Mouse (Mus musculus): ENCODE measurements around the gene Cmip. TPM values are rescaled to one million over a fixed set of nuclear protein-coding genes. Genes with fewer than 3 reads are reported as not detected.

The Cmip gene
- polyA plus RNA-seq, 1 experiment from 2014 or later = 6.7 TPM

DNA sequence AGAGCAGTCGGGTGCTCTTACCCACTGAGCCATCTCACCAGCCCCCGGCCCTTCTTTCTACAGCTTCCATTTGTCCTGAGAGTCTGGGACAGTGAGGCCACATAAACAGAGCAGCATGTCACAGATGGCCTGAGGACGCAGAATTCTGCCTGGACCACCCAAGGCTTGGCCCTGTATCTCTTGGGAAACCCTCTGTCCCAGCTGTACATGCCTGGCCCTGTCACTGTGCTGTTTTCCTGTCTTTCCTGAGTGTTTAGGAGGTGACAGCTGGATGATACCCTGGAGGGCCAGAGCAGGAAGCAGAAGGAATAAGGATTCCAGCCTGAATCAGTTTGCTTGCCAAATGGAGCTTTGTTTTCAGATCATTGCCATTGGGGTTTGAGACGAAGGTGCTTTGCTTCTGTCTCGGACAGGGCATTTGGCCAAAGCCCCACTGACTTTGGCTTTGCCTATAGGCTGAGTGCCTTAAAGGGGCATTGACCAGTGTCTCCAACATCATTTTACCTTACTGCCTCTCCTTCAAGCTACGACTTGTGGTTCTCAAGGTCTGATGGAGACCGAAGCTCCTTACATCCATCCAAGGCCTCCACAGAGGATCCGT is 54.2 kb downstream of the Cmip start:
- H3K4me2 ChIP-seq = no peak overlapping the region
- H3K36me3 ChIP-seq = 0 out of 2 replicates have a peak, but pooled peaks cover 10% of the 10 kb centered on the region
- H3K27me3 ChIP-seq = no peaks in the 10 kb centered on the region
- 85% methylated on average over 8 of the region's 8 CpGs for whole genome bisulfite sequencing (ENCODE audit: insufficient replicate concordance)
- no peaks in the 10 kb centered on the region for H3K9me3 ChIP-seq (replicated peaks)
- DNase-seq (no peak), ATAC-seq (ENCODE audit: low read depth) (no peak)
- no peak overlapping the region for H3K9ac ChIP-seq
- no peak overlapping the region for H3K27ac ChIP-seq
- H3K4me3 ChIP-seq (replicated peaks) = no peak overlapping the region
- H3K4me1 ChIP-seq (replicated peaks) = peaks cover 62% of the 10 kb centered on the region

DNA sequence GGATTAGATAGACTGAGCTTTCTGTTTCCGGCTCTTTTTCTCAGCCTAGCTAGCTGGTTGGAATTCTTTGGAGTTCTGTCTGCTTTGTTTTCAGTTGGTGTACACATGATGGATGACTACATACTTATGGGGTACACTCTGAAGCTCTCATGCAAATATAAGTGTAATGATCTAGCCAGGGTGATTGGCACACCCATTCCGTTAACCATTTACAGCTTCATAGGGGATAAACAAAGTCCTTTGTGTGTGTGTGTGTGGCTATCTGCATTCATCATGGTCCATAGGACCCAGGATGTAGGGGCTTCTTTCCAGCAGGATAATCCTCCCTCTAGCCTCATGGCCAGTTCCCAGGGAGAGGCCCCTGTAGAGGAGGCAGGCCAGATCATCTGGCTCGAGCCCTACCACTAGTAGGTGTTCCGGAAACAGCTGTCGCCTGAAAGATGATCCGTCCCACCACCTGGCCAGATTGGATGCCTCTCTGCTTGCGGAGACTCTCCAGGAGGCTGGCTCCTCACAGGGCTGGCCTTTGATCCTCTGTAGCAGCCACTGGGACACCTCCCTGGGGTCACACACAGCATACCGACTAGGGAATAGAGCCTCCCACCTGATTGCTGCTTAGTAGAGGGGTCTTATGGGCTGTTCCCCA is 57.6 kb downstream of the Cmip start:
- H3K4me1 ChIP-seq (replicated peaks) = peaks cover 63% of the 10 kb centered on the region
- 0 out of 2 replicates have a peak overlapping the region, but pooled peaks have one; percentile 2 for H3K4me2 ChIP-seq
- no peak overlapping the region for H3K27ac ChIP-seq
- H3K9me3 ChIP-seq (replicated peaks) = no peaks in the 10 kb centered on the region
- H3K27me3 ChIP-seq = no peaks in the 10 kb centered on the region
- 69% methylated on average over 8 of the region's 8 CpGs for WGBS (ENCODE audit: insufficient replicate concordance)
- no peak overlapping the region for H3K4me3 ChIP-seq (replicated peaks)
- no peak overlapping the region for H3K9ac ChIP-seq
- DNase-seq = no peak
- 0 out of 2 replicates have a peak, but pooled peaks have one; percentile 28 for ATAC-seq (ENCODE audit: low read depth)
- H3K36me3 ChIP-seq = peaks cover 11% of the 10 kb centered on the region; the same call in 1 of the 2 replicates

DNA sequence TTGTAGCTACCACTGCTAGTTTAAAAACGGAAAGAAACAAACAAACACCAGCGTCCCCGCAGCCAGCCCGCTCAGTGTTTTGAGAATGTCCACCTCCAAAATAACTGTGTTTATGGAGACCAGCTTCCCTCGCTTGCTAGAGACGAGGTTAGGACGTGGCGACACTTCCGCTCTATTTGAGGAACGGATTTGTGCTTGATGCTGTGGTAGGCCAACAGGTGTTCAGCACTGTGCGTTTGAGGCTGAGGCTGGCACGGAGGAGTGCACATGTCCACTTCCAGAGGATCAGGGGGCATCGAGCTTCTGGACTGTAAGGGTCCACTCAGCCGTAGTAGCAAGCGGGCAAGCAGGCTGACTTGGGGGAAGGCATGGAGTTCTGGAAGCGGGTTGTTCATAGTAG is 58.9 kb downstream of the Cmip start:
- 86% methylated on average over 16 of the region's 16 CpGs for WGBS (ENCODE audit: insufficient replicate concordance)
- Histone ChIP-seq H3K4me2 (no peak overlapping the region), H3K27me3 (no peaks in the 10 kb centered on the region), H3K36me3 (peaks cover 17% of the 10 kb centered on the region; the same call in 1 of the 2 replicates), H3K9me3 (replicated peaks) (no peaks in the 10 kb centered on the region), H3K9ac (no peak overlapping the region), H3K4me3 (replicated peaks) (no peak overlapping the region), H3K4me1 (replicated peaks) (peaks cover 70% of the 10 kb centered on the region), H3K27ac (no peak overlapping the region)
- DNase-seq (no peak), ATAC-seq (ENCODE audit: low read depth) (no peak)

DNA sequence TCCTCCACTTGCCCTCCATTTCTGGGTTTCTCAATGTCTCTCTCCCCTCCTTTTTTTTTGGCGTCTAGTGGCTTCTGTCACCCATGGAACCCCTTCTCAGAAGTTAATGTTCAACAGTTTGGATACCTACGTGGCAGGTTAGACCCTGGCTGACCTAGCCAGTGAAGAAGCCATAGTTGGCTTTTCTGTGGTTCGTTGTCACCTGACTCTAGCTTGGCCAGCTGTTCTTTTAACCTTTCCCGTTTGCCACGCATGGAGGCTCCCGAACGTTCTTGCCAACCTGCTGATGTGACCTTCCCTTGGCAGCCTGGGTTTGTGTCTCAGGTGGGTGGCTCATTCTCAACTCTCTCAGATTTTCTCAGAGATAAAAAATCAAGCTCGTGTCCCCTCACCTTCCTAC is 60.6 kb downstream of the Cmip start:
- no peak overlapping the region for H3K9ac ChIP-seq
- H3K4me1 ChIP-seq (replicated peaks) = peaks cover 78% of the 10 kb centered on the region
- WGBS (ENCODE audit: insufficient replicate concordance) = 76% methylated on average over 8 of the region's 8 CpGs
- H3K9me3 ChIP-seq (replicated peaks) = no peaks in the 10 kb centered on the region
- H3K27me3 ChIP-seq = no peaks in the 10 kb centered on the region
- peak overlapping the region; percentile 53 for H3K27ac ChIP-seq
- no peak overlapping the region for H3K4me2 ChIP-seq
- DNase-seq (no peak), ATAC-seq (ENCODE audit: low read depth) (no peak)
- peaks cover 12% of the 10 kb centered on the region; the same call in 1 of the 2 replicates for H3K36me3 ChIP-seq
- no peak overlapping the region for H3K4me3 ChIP-seq (replicated peaks)

DNA sequence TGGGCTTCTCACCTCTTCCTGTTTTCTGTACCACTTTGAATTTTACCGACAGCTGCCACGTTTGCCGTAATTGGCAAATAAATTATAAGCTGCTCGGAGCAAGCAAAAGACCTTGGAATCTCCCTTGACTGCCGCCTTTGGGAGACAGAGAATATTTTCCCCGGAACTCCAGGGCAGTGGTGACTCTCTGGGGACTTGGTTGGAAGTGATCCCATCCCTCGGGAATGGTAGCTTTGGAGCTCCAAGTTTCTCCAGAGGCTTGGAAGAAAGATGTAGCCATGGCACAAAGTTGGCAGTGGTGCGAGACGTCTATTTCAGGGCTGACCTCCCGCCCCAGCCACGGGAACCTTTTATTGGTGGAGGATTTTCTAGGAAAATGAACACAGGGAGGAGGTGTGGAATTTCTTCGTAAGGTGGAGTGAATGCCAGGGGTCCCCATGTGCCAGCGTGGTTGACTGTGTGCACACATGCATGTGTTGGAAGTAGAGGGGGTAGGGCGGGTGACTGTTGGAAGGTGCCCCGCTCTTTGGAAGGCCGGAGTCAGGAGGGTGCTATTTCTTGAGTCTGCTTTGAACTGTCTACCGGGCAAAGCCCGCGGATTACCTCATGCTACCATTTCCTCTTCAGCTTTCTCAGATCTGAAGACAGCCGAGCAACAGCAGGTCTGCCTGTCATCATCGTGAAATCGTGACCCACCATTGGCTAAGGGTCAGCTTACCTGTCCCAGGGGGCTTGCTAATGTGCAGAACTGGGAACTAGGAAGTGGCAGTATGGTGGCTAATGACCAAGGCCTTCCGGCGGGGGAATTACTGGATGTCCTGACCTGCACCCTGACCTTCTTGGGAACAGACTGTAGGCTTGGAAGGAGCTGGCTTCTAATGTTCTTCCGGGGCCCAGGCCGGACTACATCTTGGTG is 62.3 kb downstream of the Cmip start:
- no peak for ATAC-seq (ENCODE audit: low read depth)
- Histone ChIP-seq H3K36me3 (peaks cover 12% of the 10 kb centered on the region; the same call in 1 of the 2 replicates), H3K27me3 (no peaks in the 10 kb centered on the region), H3K4me1 (replicated peaks) (peaks cover 90% of the 10 kb centered on the region), H3K27ac (no peak overlapping the region), H3K4me3 (replicated peaks) (no peak overlapping the region), H3K4me2 (no peak overlapping the region), H3K9me3 (replicated peaks) (no peaks in the 10 kb centered on the region), H3K9ac (no peak overlapping the region)
- WGBS (ENCODE audit: insufficient replicate concordance) = 87% methylated on average over 26 of the region's 26 CpGs
- no peak for DNase-seq

DNA sequence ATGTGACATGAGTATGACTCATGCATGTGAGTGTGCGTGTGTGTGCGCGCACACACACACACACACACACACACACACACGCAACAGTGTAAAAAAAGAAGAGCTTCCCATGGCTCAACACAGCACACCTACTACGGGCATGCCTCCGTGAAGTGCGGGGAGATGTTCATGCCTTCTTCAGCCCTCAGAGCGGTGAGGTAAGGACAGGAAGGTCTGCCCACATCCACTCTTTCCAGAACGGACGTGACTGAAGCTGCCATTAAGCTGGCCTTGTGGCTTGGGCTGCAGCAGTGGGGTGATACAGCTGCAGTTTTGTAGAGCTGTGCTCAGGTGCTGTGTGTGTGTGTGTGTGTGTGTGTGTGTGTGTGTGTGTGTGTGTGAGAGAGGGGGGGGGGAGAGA is 63.8 kb downstream of the Cmip start:
- peaks cover 88% of the 10 kb centered on the region for H3K4me1 ChIP-seq (replicated peaks)
- no peak for DNase-seq
- no peaks in the 10 kb centered on the region for H3K9me3 ChIP-seq (replicated peaks)
- no peaks in the 10 kb centered on the region for H3K27me3 ChIP-seq
- H3K4me3 ChIP-seq (replicated peaks) = no peak overlapping the region
- 85% methylated on average over 10 of the region's 10 CpGs for WGBS (ENCODE audit: insufficient replicate concordance)
- no peak overlapping the region for H3K4me2 ChIP-seq
- H3K36me3 ChIP-seq = peaks cover 12% of the 10 kb centered on the region; the same call in 1 of the 2 replicates
- H3K27ac ChIP-seq = no peak overlapping the region
- H3K9ac ChIP-seq = no peak overlapping the region
- ATAC-seq (ENCODE audit: low read depth) = no peak

DNA sequence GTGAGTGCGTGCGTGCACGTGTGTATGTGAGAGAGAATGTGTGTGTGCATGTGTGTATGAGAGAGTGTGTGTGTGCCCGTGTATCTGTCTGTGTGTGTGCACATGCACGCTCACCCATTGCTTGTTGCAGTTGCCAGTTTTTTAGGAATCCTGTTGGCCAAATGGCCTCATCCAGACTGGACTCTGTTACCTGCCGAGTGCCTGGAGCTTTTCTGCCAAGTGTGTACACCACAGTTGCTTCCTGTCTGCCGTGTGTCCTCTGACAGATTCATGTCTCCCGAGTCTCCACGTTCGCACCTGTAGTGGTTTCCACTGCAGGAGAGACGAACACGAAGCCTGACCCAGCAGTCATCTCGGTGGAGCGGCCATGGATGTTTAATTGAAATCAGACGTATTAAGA is 64.4 kb downstream of the Cmip start:
- no peak overlapping the region for H3K27ac ChIP-seq

DNA sequence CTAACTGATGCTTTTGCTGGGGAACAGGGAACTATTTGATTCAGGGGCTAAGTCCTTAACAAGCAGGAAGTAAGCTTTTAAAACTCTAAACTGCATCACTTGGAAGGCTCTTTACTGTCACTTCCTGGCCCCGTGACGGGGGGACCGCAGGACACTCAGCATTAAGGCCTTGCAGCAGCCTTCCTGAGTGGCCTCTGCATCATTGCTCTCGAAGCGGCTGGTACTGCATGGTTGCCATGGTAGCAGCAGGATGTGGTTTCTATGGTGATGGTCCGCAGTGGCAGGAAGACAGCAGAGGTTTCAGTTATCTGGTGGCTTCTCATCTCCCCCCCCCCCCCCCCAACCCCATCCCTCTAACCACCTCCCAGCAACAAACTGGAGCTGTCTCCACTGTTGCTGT is 65.2 kb downstream of the Cmip start:
- H3K36me3 ChIP-seq = peaks cover 12% of the 10 kb centered on the region; the same call in 1 of the 2 replicates
- H3K4me3 ChIP-seq (replicated peaks) = no peak overlapping the region
- H3K27me3 ChIP-seq = no peaks in the 10 kb centered on the region
- no peak overlapping the region for H3K27ac ChIP-seq
- H3K9ac ChIP-seq = no peak overlapping the region
- no peak for ATAC-seq (ENCODE audit: low read depth)
- 60% methylated on average over 6 of the region's 6 CpGs for WGBS (ENCODE audit: insufficient replicate concordance)
- no peaks in the 10 kb centered on the region for H3K9me3 ChIP-seq (replicated peaks)
- no peak for DNase-seq
- peaks cover 86% of the 10 kb centered on the region for H3K4me1 ChIP-seq (replicated peaks)
- peak overlapping the region; percentile 2; the same call in 1 of the 2 replicates for H3K4me2 ChIP-seq

More for the DNA sequence above, 64.4 kb downstream of the Cmip start:
- no peak for DNase-seq
- Histone ChIP-seq H3K4me3 (replicated peaks) (no peak overlapping the region), H3K9ac (no peak overlapping the region), H3K4me2 (no peak overlapping the region), H3K36me3 (peaks cover 12% of the 10 kb centered on the region; the same call in 1 of the 2 replicates), H3K27me3 (no peaks in the 10 kb centered on the region), H3K4me1 (replicated peaks) (peaks cover 87% of the 10 kb centered on the region), H3K9me3 (replicated peaks) (no peaks in the 10 kb centered on the region)
- no peak for ATAC-seq (ENCODE audit: low read depth)
- WGBS (ENCODE audit: insufficient replicate concordance) = 81% methylated on average over 15 of the region's 15 CpGs

DNA sequence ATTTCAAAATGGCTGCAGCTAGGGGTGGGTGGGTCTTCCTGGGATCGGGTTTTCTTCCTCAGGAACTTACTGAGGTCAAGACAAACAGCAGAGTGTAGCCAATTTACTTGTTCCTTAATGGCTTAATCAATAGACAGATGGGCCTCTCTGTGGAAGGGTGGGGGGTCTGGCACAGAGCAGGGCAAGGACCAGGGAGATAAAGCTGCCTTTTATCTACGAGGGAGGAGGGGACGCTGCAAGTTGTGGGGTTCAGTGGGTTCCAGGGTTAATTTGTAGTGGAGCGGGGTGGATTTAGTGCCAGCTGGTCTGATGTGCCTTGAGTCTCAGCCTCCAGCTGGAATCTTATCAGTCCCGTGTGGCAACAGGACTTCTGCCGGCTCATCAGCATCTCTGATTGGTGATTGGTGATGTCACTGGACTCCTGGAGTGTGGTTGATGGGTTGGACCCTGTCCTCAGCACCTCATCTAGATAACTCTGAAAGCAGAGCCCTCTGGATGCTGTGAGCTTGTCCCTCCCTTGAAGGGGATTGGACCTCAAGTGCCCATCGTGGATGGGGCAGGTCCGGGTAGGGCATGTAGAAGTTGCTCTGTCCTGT is 65.9 kb downstream of the Cmip start:
- 31% methylated on average over 8 of the region's 8 CpGs for WGBS (ENCODE audit: insufficient replicate concordance)
- peak; percentile 56 for ATAC-seq (ENCODE audit: low read depth)
- Histone ChIP-seq H3K4me3 (replicated peaks) (no peak overlapping the region), H3K4me1 (replicated peaks) (peaks cover 85% of the 10 kb centered on the region), H3K4me2 (peak overlapping the region; percentile 2; the same call in 1 of the 2 replicates), H3K36me3 (peaks cover 12% of the 10 kb centered on the region; the same call in 1 of the 2 replicates), H3K27me3 (no peaks in the 10 kb centered on the region), H3K27ac (no peak overlapping the region; the same call in 1 of the 2 replicates), H3K9ac (0 out of 2 replicates have a peak overlapping the region, but pooled peaks have one; percentile 13), H3K9me3 (replicated peaks) (no peaks in the 10 kb centered on the region)
- DNase-seq = no peak

DNA sequence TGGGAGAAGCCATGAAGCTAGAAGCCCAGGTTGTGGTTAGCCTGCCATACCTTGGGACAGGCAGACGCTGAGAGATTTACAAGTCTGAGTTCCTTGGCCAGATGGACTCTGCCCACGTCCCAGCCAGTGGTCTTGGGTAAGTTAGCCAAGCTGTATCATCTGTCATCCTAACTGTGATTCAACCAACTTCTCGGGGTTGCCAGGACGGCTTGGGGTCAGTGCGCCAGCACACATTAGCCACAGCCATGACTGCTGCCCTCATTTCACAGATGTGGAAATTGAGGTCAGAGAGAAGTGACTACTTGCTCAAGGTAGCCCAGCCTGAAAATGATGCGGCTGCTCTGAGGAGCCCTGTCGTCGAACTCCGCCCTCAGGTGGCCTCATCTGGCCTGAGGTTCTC is 68.0 kb downstream of the Cmip start:
- peaks cover 8% of the 10 kb centered on the region; the same call in 1 of the 2 replicates for H3K36me3 ChIP-seq
- H3K27ac ChIP-seq = no peak overlapping the region
- H3K4me3 ChIP-seq (replicated peaks) = no peak overlapping the region
- no peaks in the 10 kb centered on the region for H3K9me3 ChIP-seq (replicated peaks)
- no peak overlapping the region for H3K4me2 ChIP-seq
- H3K27me3 ChIP-seq = no peaks in the 10 kb centered on the region
- ATAC-seq (ENCODE audit: low read depth) (no peak), DNase-seq (no peak)
- no peak overlapping the region for H3K9ac ChIP-seq
- WGBS (ENCODE audit: insufficient replicate concordance) = 82% methylated on average over 9 of the region's 9 CpGs
- H3K4me1 ChIP-seq (replicated peaks) = peaks cover 80% of the 10 kb centered on the region

DNA sequence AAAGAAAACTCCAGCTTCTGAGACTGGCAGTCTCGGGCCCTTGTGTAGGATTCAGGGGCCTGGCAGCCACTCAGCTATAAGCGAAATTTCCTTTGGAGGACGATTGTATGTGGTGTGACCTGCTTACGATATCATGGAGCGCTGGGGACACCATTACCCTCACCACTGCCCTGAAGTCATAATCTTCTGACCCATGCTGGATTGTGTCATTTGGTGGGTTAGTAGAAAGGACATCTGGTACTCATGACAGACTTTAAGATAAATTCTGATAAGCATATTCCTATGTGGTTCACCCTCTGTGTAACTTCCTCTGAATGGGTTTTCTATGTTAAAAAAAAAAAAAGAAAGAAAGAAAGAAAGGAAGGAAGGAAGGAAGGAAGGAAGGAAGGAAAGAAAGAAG is 69.9 kb downstream of the Cmip start:
- ATAC-seq (ENCODE audit: low read depth) = no peak
- DNase-seq = no peak
- Histone ChIP-seq H3K27me3 (no peaks in the 10 kb centered on the region), H3K4me3 (replicated peaks) (no peak overlapping the region), H3K9me3 (replicated peaks) (no peaks in the 10 kb centered on the region), H3K27ac (no peak overlapping the region), H3K36me3 (no peaks in the 10 kb centered on the region), H3K4me1 (replicated peaks) (peaks cover 76% of the 10 kb centered on the region), H3K9ac (no peak overlapping the region; the same call in 1 of the 2 replicates), H3K4me2 (no peak overlapping the region)
- WGBS (ENCODE audit: insufficient replicate concordance) = 61% methylated on average over 5 of the region's 5 CpGs
